Mouse (Mus musculus) urinary bladder, adult 18-20 months (tissue): ENCODE results near the gene Olfr49.
A peak's percentile ranks its signal among the peaks of the same experiment; 100 is the strongest.

Source experiments
- DNase-seq, 2 experiments: peaks; one replicate each; pipeline ENCODE4 v3.0.0; 2022; ENCODE audit warnings: low spot score in 2 of 2, mixed read lengths in 2 of 2

Gene Olfr49

GRCm38 (mm10) chr14:54284839-54285238 lies at the start of gene Olfr49:
Olfr49 (minus strand) TSS chr14:54284939.
- no peak for DNase-seq

GRCm38 (mm10) chr14:54333452-54334189 lies 48.9 kb upstream of the Olfr49 start:
- DNase-seq, result no peak

GRCm38 (mm10) chr14:54332176-54333074 lies 47.7 kb upstream of the Olfr49 start:
- no peak for DNase-seq

- no peak for DNase-seq
Observed at GRCm38 (mm10) chr14:54331178-54331577, 46.4 kb upstream of the Olfr49 start.

- no peak for DNase-seq
Observed at GRCm38 (mm10) chr14:54329201-54329600, 44.5 kb upstream of the Olfr49 start.

- DNase-seq, result no peak
Observed at GRCm38 (mm10) chr14:54328548-54328947, 43.8 kb upstream of the Olfr49 start.

GRCm38 (mm10) chr14:54324486-54324885 lies 39.7 kb upstream of the Olfr49 start:
- DNase-seq, result no peak

- DNase-seq, result no peak
Observed at GRCm38 (mm10) chr14:54321556-54322376, 37.0 kb upstream of the Olfr49 start.

- DNase-seq, result no peak
Observed at GRCm38 (mm10) chr14:54311763-54312162, 27.0 kb upstream of the Olfr49 start.

GRCm38 (mm10) chr14:54300676-54301075 lies 15.9 kb upstream of the Olfr49 start:
- DNase-seq, result no peak

GRCm38 (mm10) chr14:54300136-54300535 lies 15.4 kb upstream of the Olfr49 start:
- peak in 1 of 2 experiments; percentile 10 for DNase-seq

GRCm38 (mm10) chr14:54276446-54276845 lies 8.3 kb downstream of the Olfr49 start:
- DNase-seq, result no peak

- DNase-seq, result no peak
Observed at GRCm38 (mm10) chr14:54272696-54273095, 12.0 kb downstream of the Olfr49 start.

GRCm38 (mm10) chr14:54271976-54272606 lies 12.6 kb downstream of the Olfr49 start:
- DNase-seq, result no peak

GRCm38 (mm10) chr14:54270413-54270812 lies 14.3 kb downstream of the Olfr49 start:
- DNase-seq, result no peak

GRCm38 (mm10) chr14:54269566-54269965 lies 15.2 kb downstream of the Olfr49 start:
- DNase-seq, result no peak

GRCm38 (mm10) chr14:54267966-54268365 lies 16.8 kb downstream of the Olfr49 start:
- no peak for DNase-seq

- no peak for DNase-seq
Observed at GRCm38 (mm10) chr14:54265951-54266350, 18.8 kb downstream of the Olfr49 start.

GRCm38 (mm10) chr14:54265093-54265492 lies 19.6 kb downstream of the Olfr49 start:
- no peak for DNase-seq

GRCm38 (mm10) chr14:54264231-54264630 lies 20.5 kb downstream of the Olfr49 start:
- no peak for DNase-seq

- no peak for DNase-seq
Observed at GRCm38 (mm10) chr14:54263099-54263498, 21.6 kb downstream of the Olfr49 start.
